Mouse (Mus musculus) myocyte (in vitro differentiated cells): Measurements from ENCODE around the gene Gm35549. TPM values are rescaled to one million over a fixed set of nuclear protein-coding genes. Genes with fewer than 3 reads are reported as not detected.

Experiments used
- H3K27me3 ChIP-seq: one replicate; pipeline ENCODE4 v1.6.1; 2011; ENCODE audit not compliant: control insufficient read depth, insufficient read depth, insufficient read length
- H3K36me3 ChIP-seq: one replicate; pipeline ENCODE4 v1.6.1; 2011; ENCODE audit not compliant: control insufficient read depth, insufficient read depth
- H3K4me2 ChIP-seq: one replicate; pipeline ENCODE4 v1.6.1; 2011; ENCODE audit warnings: low read depth, control low read depth
- H3K4me3 ChIP-seq: one replicate; pipeline ENCODE4 v1.5.1; 2011; ENCODE audit warnings: mild to moderate bottlenecking, control low read depth, moderate library complexity
- H3K79me2 ChIP-seq: one replicate; pipeline ENCODE4 v1.6.1; 2011; ENCODE audit not compliant: control insufficient read depth, insufficient read depth
- H3ac ChIP-seq: one replicate; pipeline ENCODE4 v1.6.1; 2011; ENCODE audit not compliant: control insufficient read depth, insufficient read length
- CEBPB ChIP-seq: IDR thresholded peaks from 2 replicates; pipeline ENCODE4 v1.6.1; 2011; ENCODE audit warnings: mild to moderate bottlenecking, moderate library complexity; ENCODE audit not compliant: poor library complexity, insufficient read depth, severe bottlenecking
- E2F4 ChIP-seq: IDR thresholded peaks from one replicate; pipeline ENCODE4 v1.6.1; 2011; ENCODE audit warnings: mild to moderate bottlenecking, control low read depth, moderate library complexity; ENCODE audit not compliant: insufficient read depth
- MAX ChIP-seq: IDR thresholded peaks from one replicate; pipeline ENCODE4 v1.6.1; 2011; ENCODE audit warnings: low read depth, mild to moderate bottlenecking, control low read depth
- MYOD1 ChIP-seq, 3 experiments: IDR thresholded peaks; one replicate each; pipeline ENCODE4 v1.6.1; 2011; ENCODE audit warnings: control low read depth in 2 of 3, low read depth in 2 of 3, mild to moderate bottlenecking in 2 of 3, moderate library complexity in 1 of 3; ENCODE audit not compliant: insufficient read length in 2 of 3, control insufficient read depth in 1 of 3
- MYOG ChIP-seq, 3 experiments: IDR thresholded peaks; one replicate each; pipeline ENCODE4 v1.6.1; 2011; ENCODE audit warnings: control low read depth in 2 of 3, low read depth in 2 of 3, mild to moderate bottlenecking in 2 of 3; ENCODE audit not compliant: insufficient read length in 2 of 3, control insufficient read depth in 1 of 3, insufficient read depth in 1 of 3
- POLR2A ChIP-seq: IDR thresholded peaks from one replicate; pipeline ENCODE4 v1.6.1; 2011; ENCODE audit warnings: low read depth, mild to moderate bottlenecking, control low read depth, moderate library complexity; ENCODE audit not compliant: insufficient read length
- POLR2AphosphoS2 ChIP-seq: IDR thresholded peaks from one replicate; pipeline ENCODE4 v1.6.1; 2011; ENCODE audit warnings: low read depth, control low read depth; ENCODE audit not compliant: insufficient read length
- REST ChIP-seq: IDR thresholded peaks from one replicate; pipeline ENCODE4 v1.6.1; 2011; ENCODE audit warnings: mild to moderate bottlenecking, control low read depth, moderate library complexity; ENCODE audit not compliant: insufficient read depth, insufficient read length
- SRF ChIP-seq: IDR thresholded peaks from one replicate; pipeline ENCODE4 v1.6.1; 2011; ENCODE audit warnings: low read depth; ENCODE audit not compliant: control insufficient read depth, insufficient read length
- TCF12 ChIP-seq: IDR thresholded peaks from one replicate; pipeline ENCODE4 v1.6.1; 2011; ENCODE audit warnings: mild to moderate bottlenecking, control low read depth; ENCODE audit not compliant: poor library complexity, insufficient read depth, severe bottlenecking
- TCF3 ChIP-seq: IDR thresholded peaks from one replicate; pipeline ENCODE4 v1.6.1; 2011; ENCODE audit warnings: low read depth, control low read depth; ENCODE audit not compliant: insufficient read length
- USF1 ChIP-seq: IDR thresholded peaks from one replicate; pipeline ENCODE4 v1.6.1; 2011; ENCODE audit warnings: low read depth, mild to moderate bottlenecking, control low read depth, moderate library complexity
- polyA plus RNA-seq: library from polyadenylated mRNA; unstranded; fragments of >200 nt; fragmentation: generic; extraction: Trizol; gene quantifications from one replicate; pipeline ENCODE4 v1.2.1, GENCODE M21; 2012; ENCODE audit warnings: missing spikeins

Gene Gm35549
- polyA plus RNA-seq, 1 experiment, result 0.20 TPM

- Histone ChIP-seq H3K79me2 (no peaks in the 10 kb centered on the region), H3K4me3 (no peak overlapping the region), H3K4me2 (no peak overlapping the region), H3K27me3 (no peaks in the 10 kb centered on the region), H3K36me3 (peaks cover 6% of the 10 kb centered on the region), H3ac (no peak overlapping the region)
- no peak for TF ChIP-seq POLR2AphosphoS2
- no peak for TF ChIP-seq CEBPB
- no peak for TF ChIP-seq TCF12
- TF ChIP-seq POLR2A, result no peak
- no peak for TF ChIP-seq E2F4
These were observed 31.4 kb downstream of the Gm35549 start for GRCm38 (mm10) chr9:122812386-122812785.

GRCm38 (mm10) chr9:122810212-122810611, 33.6 kb downstream of the Gm35549 start:
- no peak overlapping the region for H3K4me3 ChIP-seq
- no peaks in the 10 kb centered on the region for H3K79me2 ChIP-seq
- no peaks in the 10 kb centered on the region for H3K27me3 ChIP-seq
- no peak overlapping the region for H3K4me2 ChIP-seq
- no peak overlapping the region for H3ac ChIP-seq
- H3K36me3 ChIP-seq, result peaks cover 6% of the 10 kb centered on the region
- no peak for TF ChIP-seq MYOG (IDR thresholded peaks at IDR 0.05; ENCODE audit: control insufficient read depth in 1 of 3, insufficient read depth in 1 of 3, insufficient read length in 2 of 3, low read depth in 2 of 3)
- TF ChIP-seq TCF12, result no peak
- no peak for TF ChIP-seq MYOD1 (IDR thresholded peaks at IDR 0.05; ENCODE audit: control insufficient read depth in 1 of 3, insufficient read length in 2 of 3, low read depth in 2 of 3)
- no peak for TF ChIP-seq E2F4
- TF ChIP-seq REST, result no peak
- no peak for TF ChIP-seq TCF3
- TF ChIP-seq CEBPB, result no peak
- no peak for TF ChIP-seq USF1
- TF ChIP-seq POLR2AphosphoS2, result no peak
- TF ChIP-seq POLR2A, result no peak
- TF ChIP-seq SRF, result no peak
- no peak for TF ChIP-seq MAX

GRCm38 (mm10) chr9:122807186-122807585, 36.6 kb downstream of the Gm35549 start:
- Histone ChIP-seq H3K36me3 (peaks cover 6% of the 10 kb centered on the region), H3K27me3 (no peaks in the 10 kb centered on the region)
- TF ChIP-seq REST (no peak), CEBPB (no peak), MYOD1 (IDR thresholded peaks at IDR 0.05; ENCODE audit: control insufficient read depth in 1 of 3, insufficient read length in 2 of 3, low read depth in 2 of 3) (no peak)

GRCm38 (mm10) chr9:122805845-122806341, 37.9 kb downstream of the Gm35549 start:
- Histone ChIP-seq H3ac (peak overlapping the region; percentile 37), H3K79me2 (no peaks in the 10 kb centered on the region), H3K4me2 (peak overlapping the region; percentile 91), H3K4me3 (peak overlapping the region; percentile 61), H3K27me3 (no peaks in the 10 kb centered on the region), H3K36me3 (peaks cover 2% of the 10 kb centered on the region)
- TF ChIP-seq POLR2A (peak; percentile 60), TCF12 (no peak)

More at GRCm38 (mm10) chr9:122807186-122807585, 36.6 kb downstream of the Gm35549 start:
- H3ac ChIP-seq, result no peak overlapping the region
- H3K4me3 ChIP-seq, result no peak overlapping the region
- no peak overlapping the region for H3K4me2 ChIP-seq
- H3K79me2 ChIP-seq, result no peaks in the 10 kb centered on the region

- peak within 1 kb of the TSS; percentile 91 for H3K4me2 ChIP-seq
- no peaks in the 10 kb centered on the region for H3K79me2 ChIP-seq
- peak within 1 kb of the TSS; percentile 37 for H3ac ChIP-seq
- no peaks in the 10 kb centered on the region for H3K27me3 ChIP-seq
- peak within 1 kb of the TSS; percentile 61 for H3K4me3 ChIP-seq
- TF ChIP-seq POLR2A (peak; percentile 59), MAX (no peak), MYOD1 (IDR thresholded peaks at IDR 0.05; ENCODE audit: control insufficient read depth in 1 of 3, insufficient read length in 2 of 3, low read depth in 2 of 3) (no peak), TCF12 (no peak), POLR2AphosphoS2 (peak; percentile 74), REST (no peak)
- H3K36me3 ChIP-seq, result no peaks in the 10 kb centered on the region
These were observed 38.6 kb downstream of the Gm35549 start, which contains the start of gene Tcaim for GRCm38 (mm10) chr9:122805053-122805844. Gene Tcaim (plus strand): TSS chr9:122805539.

- Histone ChIP-seq H3ac (no peak overlapping the region), H3K4me2 (no peak overlapping the region), H3K79me2 (no peaks in the 10 kb centered on the region), H3K4me3 (no peak overlapping the region), H3K36me3 (no peaks in the 10 kb centered on the region), H3K27me3 (peaks cover 8% of the 10 kb centered on the region)
- no peak for TF ChIP-seq MYOD1 (IDR thresholded peaks at IDR 0.05; ENCODE audit: control insufficient read depth in 1 of 3, insufficient read length in 2 of 3, low read depth in 2 of 3)
- no peak for TF ChIP-seq MAX
These were observed 57.3 kb downstream of the Gm35549 start for GRCm38 (mm10) chr9:122786534-122786933.
